Mouse (Mus musculus) liver, adult 2 months (tissue): ENCODE results near the gene Cct5. TPM values are rescaled to one million over a fixed set of nuclear protein-coding genes. Genes with fewer than 3 reads are reported as not detected.

ENCODE experiments used
- DNase-seq: peaks from one replicate; pipeline ENCODE4 v3.0.0-alpha.2; 2011; ENCODE audit warnings: low read depth, low spot score; ENCODE audit errors: extremely low read depth
- H3K27ac ChIP-seq: fragments of 200-500 bp; replicated peaks from 2 replicates; pipeline ENCODE4 v1.5.1; 2012; ENCODE audit warnings: low read depth, mild to moderate bottlenecking, control low read depth, inconsistent platforms, low read length; ENCODE audit not compliant: insufficient read depth
- H3K27me3 ChIP-seq: fragments of 200-500 bp; 2 replicates; pipeline ENCODE4 v1.6.1; 2012; ENCODE audit warnings: mild to moderate bottlenecking, moderate library complexity, low read length, inconsistent platforms; ENCODE audit not compliant: control insufficient read depth, insufficient read depth
- H3K36me3 ChIP-seq: fragments of 200-500 bp; 2 replicates; pipeline ENCODE4 v1.6.1; 2012; ENCODE audit warnings: low read length, inconsistent platforms; ENCODE audit not compliant: control insufficient read depth, insufficient read depth
- H3K4me1 ChIP-seq: fragments of 200-500 bp; 2 replicates; pipeline ENCODE4 v1.6.1; 2011; ENCODE audit warnings: low read length; ENCODE audit not compliant: control insufficient read depth, insufficient read depth
- H3K4me3 ChIP-seq: fragments of 200-500 bp; 2 replicates; pipeline ENCODE4 v1.5.1; 2011; ENCODE audit warnings: low read depth, mild to moderate bottlenecking, control low read depth, low read length, moderate library complexity; ENCODE audit not compliant: insufficient read depth
- H3K79me2 ChIP-seq: fragments of 200-500 bp; 2 replicates; pipeline ENCODE4 v1.6.1; 2012; ENCODE audit warnings: inconsistent platforms, mild to moderate bottlenecking, low read length, moderate library complexity; ENCODE audit not compliant: control insufficient read depth, insufficient read depth
- H3K9ac ChIP-seq: fragments of 200-500 bp; 2 replicates; pipeline ENCODE4 v1.6.1; 2012; ENCODE audit warnings: low read depth, mild to moderate bottlenecking, control low read depth, inconsistent platforms, low read length
- CTCF ChIP-seq: fragments of 200-500 bp; IDR thresholded peaks from 2 replicates; pipeline ENCODE4 v1.5.1; 2011; ENCODE audit warnings: low read depth, low read length, control low read depth
- POLR2A ChIP-seq: fragments of 200-500 bp; IDR thresholded peaks from 2 replicates; pipeline ENCODE4 v1.6.1; 2011; ENCODE audit warnings: low read length, control low read depth; ENCODE audit not compliant: insufficient read depth; ENCODE audit errors: extremely low read depth
- WGBS: fragments of 180-500 bp; shearing (Covaris S2); methylation state at CpG from one replicate; pipeline ENCODE4 v1.1.7; 2018; 5-methylcytosine and 5-hydroxymethylcytosine counted together
- polyA plus RNA-seq: library from polyadenylated mRNA; depleted of rRNA; stranded (reverse); fragments of >200 nt; gene quantifications from 2 replicates; pipeline ENCODE4 v1.2.3, GENCODE M21; 2012
- total RNA-seq: library from RNA; depleted of rRNA; stranded (reverse); fragments of >200 nt; gene quantifications from 2 replicates; pipeline ENCODE4 v1.2.3, GENCODE M21; 2014

Gene Cct5
- total and polyA plus RNA-seq, 2 experiments: 73.6 to 180 TPM

GRCm38 (mm10) chr15:31568581-31568996 is 33.0 kb downstream of the Cct5 start:
- no peak for TF ChIP-seq CTCF
- TF ChIP-seq POLR2A: peak; percentile 70; the same call in 1 of the 2 replicates
- H3K36me3 ChIP-seq: no peaks in the 10 kb centered on the region
- WGBS: 7% methylated on average over 12 of the region's 12 CpGs
- DNase-seq: peak; percentile 95
- H3K27me3 ChIP-seq: no peaks in the 10 kb centered on the region
- H3K27ac ChIP-seq: peak overlapping the region; percentile 89
- H3K9ac ChIP-seq: peak overlapping the region; percentile 62
- no peaks in the 10 kb centered on the region; the same call in 1 of the 2 replicates for H3K79me2 ChIP-seq
- H3K4me1 ChIP-seq: peaks cover 38% of the 10 kb centered on the region
- peak overlapping the region; percentile 42 for H3K4me3 ChIP-seq

GRCm38 (mm10) chr15:31567431-31567830 is 34.2 kb downstream of the Cct5 start:
- no peaks in the 10 kb centered on the region for H3K27me3 ChIP-seq
- no peak for DNase-seq
- H3K27ac ChIP-seq: no peak overlapping the region
- H3K79me2 ChIP-seq: no peaks in the 10 kb centered on the region; the same call in 1 of the 2 replicates
- TF ChIP-seq POLR2A: no peak
- no peak for TF ChIP-seq CTCF
- H3K4me1 ChIP-seq: peaks cover 40% of the 10 kb centered on the region
- H3K4me3 ChIP-seq: no peak overlapping the region
- WGBS: 94% methylated on average over 4 of the region's 7 CpGs
- no peaks in the 10 kb centered on the region for H3K36me3 ChIP-seq
- H3K9ac ChIP-seq: no peak overlapping the region

GRCm38 (mm10) chr15:31565786-31566185 is 35.8 kb downstream of the Cct5 start:
- 84% methylated on average over 1 of the region's 1 CpGs for WGBS
- Histone ChIP-seq H3K4me3 (no peak overlapping the region), H3K27ac (0 out of 2 replicates have a peak overlapping the region, but pooled peaks have one; percentile 17)

DNA sequence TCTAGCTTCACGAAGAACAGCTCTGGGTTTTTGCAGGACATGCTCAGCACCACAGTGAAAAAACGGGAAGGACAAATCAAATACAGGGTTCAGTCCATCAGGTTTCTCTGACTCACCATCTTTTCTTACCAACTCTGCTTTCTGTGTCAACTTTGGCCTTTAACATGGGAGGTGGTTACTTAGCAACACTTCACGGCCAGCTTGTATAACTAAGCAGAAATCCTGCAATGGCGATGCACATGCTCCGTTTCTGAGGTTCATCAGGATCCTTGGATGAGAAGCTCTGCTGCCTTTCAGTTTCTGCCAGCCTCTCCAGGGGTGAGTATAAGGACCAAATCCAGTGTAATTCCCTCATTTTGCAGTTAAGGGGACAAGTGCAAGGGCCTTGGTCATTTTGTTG is 36.4 kb downstream of the Cct5 start, which contains the start of gene Cmbl:
TSS of gene Cmbl (plus strand) at position 206 of the 400 bp plus-strand sequence.
- Histone ChIP-seq H3K4me1 (peaks cover 22% of the 10 kb centered on the region), H3K9ac (no peak within 1 kb of the TSS), H3K27me3 (no peaks in the 10 kb centered on the region), H3K27ac (peak within 1 kb of the TSS; percentile 77), H3K79me2 (no peaks in the 10 kb centered on the region), H3K4me3 (no peak within 1 kb of the TSS), H3K36me3 (no peaks in the 10 kb centered on the region)
- TF ChIP-seq POLR2A: no peak
- TF ChIP-seq CTCF: no peak
- DNase-seq: no peak
- WGBS: 44% methylated on average over 5 of the region's 5 CpGs

More at GRCm38 (mm10) chr15:31565786-31566185, 35.8 kb downstream of the Cct5 start:
- TF ChIP-seq POLR2A: no peak
- no peak for TF ChIP-seq CTCF
- Histone ChIP-seq H3K79me2 (no peaks in the 10 kb centered on the region), H3K36me3 (no peaks in the 10 kb centered on the region), H3K4me1 (peaks cover 28% of the 10 kb centered on the region), H3K9ac (no peak overlapping the region), H3K27me3 (no peaks in the 10 kb centered on the region)
- no peak for DNase-seq

DNA sequence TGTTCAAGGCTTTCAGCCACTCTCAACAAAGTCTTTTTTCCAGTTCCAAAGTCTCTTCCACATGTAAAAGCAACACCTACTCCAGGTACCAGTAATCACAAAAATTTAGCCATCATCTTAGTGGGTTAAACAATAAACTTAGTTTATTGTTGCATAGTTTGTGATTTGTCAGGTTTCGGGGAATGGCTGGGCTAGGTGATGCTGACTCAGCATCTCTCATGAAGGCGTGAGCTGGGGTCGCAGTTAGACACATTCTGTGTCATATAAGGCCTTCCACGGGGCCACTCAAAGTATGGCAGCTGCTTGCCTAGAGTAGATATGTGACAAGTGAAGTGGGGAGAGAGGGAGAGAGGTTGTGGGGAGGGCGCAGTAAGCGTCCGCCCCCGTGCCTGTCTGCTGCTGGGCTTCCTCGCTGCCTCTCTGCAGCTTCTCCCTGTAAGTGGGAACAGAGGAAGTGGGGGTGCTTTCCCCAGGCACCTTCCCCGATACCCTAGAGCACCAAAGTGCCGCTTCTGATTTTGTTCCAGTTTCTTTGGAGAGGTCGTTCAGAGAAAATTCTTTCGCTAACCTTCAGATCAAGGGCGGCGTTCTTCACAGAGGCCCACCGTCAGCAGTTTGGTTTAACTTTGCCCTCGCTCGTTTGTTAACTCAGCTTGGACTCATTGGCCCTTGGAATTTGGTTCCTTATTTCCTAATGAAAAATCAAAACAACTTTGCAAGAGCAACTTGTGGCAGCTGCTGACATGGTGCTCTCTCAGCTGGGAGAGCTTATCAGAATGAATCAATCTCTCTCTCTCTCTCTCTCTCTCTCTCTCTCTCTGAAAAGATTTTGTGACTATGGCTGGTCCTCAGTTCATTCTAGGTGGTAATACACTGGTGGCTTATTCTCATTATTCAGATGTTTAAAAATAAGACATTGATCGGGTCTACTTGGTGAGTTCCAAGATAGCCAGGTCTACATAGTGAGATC is 37.7 kb downstream of the Cct5 start:
- H3K27ac ChIP-seq: peak overlapping the region; percentile 99
- no peaks in the 10 kb centered on the region for H3K79me2 ChIP-seq
- no peaks in the 10 kb centered on the region for H3K27me3 ChIP-seq
- TF ChIP-seq CTCF (no peak), POLR2A (no peak)
- DNase-seq: peak; percentile 96
- 20% methylated on average over 19 of the region's 19 CpGs for WGBS
- peak overlapping the region; percentile 69 for H3K9ac ChIP-seq
- H3K4me1 ChIP-seq: peaks cover 21% of the 10 kb centered on the region; the same call in 1 of the 2 replicates
- no peaks in the 10 kb centered on the region for H3K36me3 ChIP-seq
- peak overlapping the region; percentile 51; the same call in 1 of the 2 replicates for H3K4me3 ChIP-seq
